Mouse (Mus musculus) hematopoietic stem cell, adult 5-6 weeks (primary cell): Measurements from ENCODE around the gene Ccdc154. TPM values are rescaled to one million over a fixed set of nuclear protein-coding genes. Genes with fewer than 3 reads are reported as not detected.

Source experiments
- total RNA-seq: library from RNA; stranded (forward); fragments of 172-1452, 232-1000 nt; gene quantifications from 2 replicates; pipeline ENCODE4 v1.2.3, GENCODE M21; 2017

The Ccdc154 gene
- total RNA-seq, 1 experiment from 2014 or later = not detected

Other genes starting within 250 kb of the Ccdc154 start
- 32.8 and 48.7 TPM in 2 replicates for gene Mapk8ip3, start 225.5 kb upstream of the Ccdc154 start, total RNA-seq
- gene Jpt2, start 201.8 kb upstream of the Ccdc154 start, total RNA-seq = 71.0 and 108 TPM in 2 replicates
- 13.3 and 15.4 TPM in 2 replicates for gene Cramp1l, start 146.7 kb upstream of the Ccdc154 start, total RNA-seq
- 35.1 and 41.3 TPM in 2 replicates for gene Ift140, start 146.4 kb upstream of the Ccdc154 start, total RNA-seq
- gene Tmem204, start 78.9 kb upstream of the Ccdc154 start, total RNA-seq = not detected in 2 replicates
- 22.5 and 28.7 TPM in 2 replicates for gene Telo2, start 46.5 kb upstream of the Ccdc154 start, total RNA-seq
- gene Ptx4, start 41.7 kb upstream of the Ccdc154 start, total RNA-seq = 0.40 TPM in 1 of 2 replicates, not detected in the other
- 7.0 and 7.7 TPM in 2 replicates for gene Clcn7, start 29.1 kb upstream of the Ccdc154 start, total RNA-seq
- not detected in 2 replicates for gene Gm38655, start 13.0 kb downstream of the Ccdc154 start, total RNA-seq
- 13.3 and 18.7 TPM in 2 replicates for gene BC003965, start 22.1 kb downstream of the Ccdc154 start, total RNA-seq
- 11.6 and 14.4 TPM in 2 replicates for gene Unkl, start 25.9 kb downstream of the Ccdc154 start, total RNA-seq
- 16.6 and 21.9 TPM in 2 replicates for gene Gnptg, start 77.7 kb downstream of the Ccdc154 start, total RNA-seq
- gene Tsr3, start 77.7 kb downstream of the Ccdc154 start, total RNA-seq = 29.1 and 29.9 TPM in 2 replicates
- 1.3 and 1.8 TPM in 2 replicates for gene Baiap3, start 93.9 kb downstream of the Ccdc154 start, total RNA-seq
- gene Ube2i, start 112.2 kb downstream of the Ccdc154 start, total RNA-seq = 371 and 385 TPM in 2 replicates
- gene Prss34, start 135.9 kb downstream of the Ccdc154 start, total RNA-seq = 10.8 and 48.7 TPM in 2 replicates
- not detected in 2 replicates for gene Prss28, start 146.2 kb downstream of the Ccdc154 start, total RNA-seq
- gene Prss29, start 156.2 kb downstream of the Ccdc154 start, total RNA-seq = not detected in 2 replicates
- not detected in 2 replicates for gene Tpsab1, start 183.1 kb downstream of the Ccdc154 start, total RNA-seq
- gene Tpsb2, start 203.8 kb downstream of the Ccdc154 start, total RNA-seq = not detected in 2 replicates
- gene Tpsg1, start 206.8 kb downstream of the Ccdc154 start, total RNA-seq = not detected in 2 replicates